Mouse (Mus musculus) telencephalon, adult 2 months (tissue): ENCODE data around the gene Adgrg3.

Source experiments
- DNase-seq: peaks from one replicate; pipeline ENCODE4 v3.0.0-alpha.2; 2011; ENCODE audit warnings: low read depth, low spot score

The Adgrg3 gene

GRCm38 (mm10) chr8:94992996-94993724, 24.3 kb upstream of the Adgrg3 start:
- DNase-seq: no peak

GRCm38 (mm10) chr8:94994006-94994405, 23.5 kb upstream of the Adgrg3 start:
- DNase-seq: no peak

GRCm38 (mm10) chr8:94994510-94994909, 23.0 kb upstream of the Adgrg3 start:
- DNase-seq: no peak

- no peak for DNase-seq
These were observed 22.1 kb upstream of the Adgrg3 start for GRCm38 (mm10) chr8:94995336-94995893.

GRCm38 (mm10) chr8:94996037-94996436, 21.5 kb upstream of the Adgrg3 start:
- no peak for DNase-seq

GRCm38 (mm10) chr8:94996899-94997856, 20.3 kb upstream of the Adgrg3 start:
- DNase-seq: no peak

- no peak for DNase-seq
These were observed 19.6 kb upstream of the Adgrg3 start for GRCm38 (mm10) chr8:94997857-94998243.

- no peak for DNase-seq
These were observed 19.1 kb upstream of the Adgrg3 start for GRCm38 (mm10) chr8:94998431-94998830.

- no peak for DNase-seq
These were observed 18.5 kb upstream of the Adgrg3 start for GRCm38 (mm10) chr8:94999004-94999403.

GRCm38 (mm10) chr8:94999956-95000355, 17.5 kb upstream of the Adgrg3 start:
- no peak for DNase-seq

GRCm38 (mm10) chr8:95000684-95001083, 16.8 kb upstream of the Adgrg3 start:
- DNase-seq: no peak

- DNase-seq: no peak
These were observed 16.3 kb upstream of the Adgrg3 start for GRCm38 (mm10) chr8:95001165-95001564.

GRCm38 (mm10) chr8:95001655-95002054, 15.8 kb upstream of the Adgrg3 start:
- DNase-seq: no peak

- no peak for DNase-seq
These were observed 15.3 kb upstream of the Adgrg3 start for GRCm38 (mm10) chr8:95002089-95002655.

- no peak for DNase-seq
These were observed 5.0 kb upstream of the Adgrg3 start for GRCm38 (mm10) chr8:95012442-95012919.

GRCm38 (mm10) chr8:95015866-95016265, 1.6 kb upstream of the Adgrg3 start:
- no peak for DNase-seq

GRCm38 (mm10) chr8:95016684-95017083, 808 bp upstream of the Adgrg3 start:
- no peak for DNase-seq

- no peak for DNase-seq
These were observed 610 bp downstream of the Adgrg3 start for GRCm38 (mm10) chr8:95017969-95018635.

- DNase-seq: no peak
These were observed 2.8 kb downstream of the Adgrg3 start for GRCm38 (mm10) chr8:95020293-95020777.

GRCm38 (mm10) chr8:95020821-95021220, 3.3 kb downstream of the Adgrg3 start:
- DNase-seq: no peak

GRCm38 (mm10) chr8:95023201-95023600, 5.7 kb downstream of the Adgrg3 start:
- DNase-seq: no peak
